Comparison of ENCODE assay signal across 8 mouse cellular contexts in the genomic region with DNA sequence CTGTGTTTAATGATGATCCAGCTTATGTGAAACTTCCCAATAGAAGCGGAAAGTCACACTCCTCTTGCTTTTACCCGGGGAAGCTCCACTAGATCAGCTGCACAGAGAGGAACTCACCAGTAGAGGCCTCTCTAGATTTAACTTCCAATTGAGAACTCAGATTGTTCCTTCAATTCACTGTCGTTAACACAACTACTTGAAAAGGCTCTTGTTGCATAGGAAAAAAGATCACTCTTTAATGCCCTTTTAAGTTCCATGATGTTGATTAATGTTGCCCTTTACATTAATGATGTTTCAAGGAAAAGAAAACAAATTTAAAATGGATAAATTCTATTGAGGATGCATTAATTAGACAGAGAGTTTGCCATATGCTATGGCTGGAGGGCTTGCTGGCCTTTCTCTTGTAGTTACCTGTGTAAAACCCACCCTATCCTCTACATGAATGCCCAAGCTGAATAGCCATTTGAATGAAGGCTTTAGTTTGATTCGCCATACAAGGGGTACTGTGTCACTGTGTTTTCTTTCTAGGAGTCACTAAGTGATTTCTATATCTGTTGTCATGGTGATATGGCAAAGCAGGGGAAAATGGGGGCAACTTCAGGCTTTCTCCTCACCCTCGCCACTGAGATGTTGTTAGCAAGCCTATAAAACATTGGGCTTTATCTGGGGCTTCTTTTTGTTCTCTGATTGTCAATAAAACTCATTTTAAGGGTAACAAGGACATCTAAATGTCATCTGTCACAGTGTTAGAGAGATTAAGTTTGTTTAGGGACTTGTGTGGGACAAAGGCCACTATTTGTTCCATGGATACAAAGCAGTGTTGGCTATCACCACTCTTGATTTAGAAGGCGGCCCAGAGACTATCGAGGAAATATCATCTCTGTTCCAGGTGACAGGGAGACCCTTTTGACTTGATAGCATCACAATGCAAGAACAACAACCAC.
DNase-seq lines count a peak whose midpoint lies in the region; ATAC-seq lines count a peak whose summit lies in the region.

No protein-coding gene starts in this region.

- peaks cover 17% of the 10 kb centered on the region for H3K4me1 ChIP-seq in forebrain, embryonic 13.5 days
- peaks cover 5% of the 10 kb centered on the region for H3K4me1 ChIP-seq in midbrain, embryonic 16.5 days (ENCODE audit: control insufficient read depth, insufficient read depth, low read length)

- H3K4me3 ChIP-seq in forebrain, embryonic 13.5 days: no peak overlapping the region
- H3K4me3 ChIP-seq in midbrain, embryonic 16.5 days (ENCODE audit: low read depth, low read length): no peak overlapping the region

- H3K9ac ChIP-seq in forebrain, embryonic 13.5 days: no peak overlapping the region
- H3K9ac ChIP-seq in midbrain, embryonic 16.5 days (ENCODE audit: low read depth, low read length): no peak overlapping the region

- H3K36me3 ChIP-seq in forebrain, embryonic 13.5 days (ENCODE audit: poor library complexity, severe bottlenecking): no peaks in the 10 kb centered on the region
- no peaks in the 10 kb centered on the region for H3K36me3 ChIP-seq in midbrain, embryonic 16.5 days (ENCODE audit: control insufficient read depth, insufficient read depth, low read length)

- 3% methylated on average over 7 of the region's 7 CpGs for WGBS in forebrain, embryonic 13.5 days
- WGBS in midbrain, embryonic 16.5 days: 9% methylated on average over 7 of the region's 7 CpGs

- peak; percentile 17 for DNase-seq in layer of hippocampus, adult 9-10 months (ENCODE audit: low spot score)
- no peak for DNase-seq in layer of hippocampus, adult 9-11 months
- DNase-seq in brain, adult 2 months (ENCODE audit: low read depth, low spot score): peak; percentile 93
- DNase-seq in spleen, adult 18-20 months: no peak
- DNase-seq in spleen, postnatal 14 days (ENCODE audit: low spot score in 2 of 2): no peak

- peak overlapping the region; percentile 69 for H3K27ac ChIP-seq in forebrain, embryonic 13.5 days
- H3K27ac ChIP-seq in midbrain, embryonic 16.5 days (ENCODE audit: low read length): peak overlapping the region; percentile 61

- peak overlapping the region; percentile 20 for H3K4me2 ChIP-seq in forebrain, embryonic 13.5 days
- no peak overlapping the region for H3K4me2 ChIP-seq in midbrain, embryonic 16.5 days (ENCODE audit: low read length)

- H3K27me3 ChIP-seq in forebrain, embryonic 13.5 days: peaks cover 3% of the 10 kb centered on the region; the same call in 1 of the 2 replicates
- peaks cover 8% of the 10 kb centered on the region; the same call in 1 of the 2 replicates for H3K27me3 ChIP-seq in midbrain, embryonic 16.5 days (ENCODE audit: control insufficient read depth, insufficient read depth, low read depth, low read length)

- H3K9me3 ChIP-seq in forebrain, embryonic 13.5 days (replicated peaks): no peaks in the 10 kb centered on the region
- H3K9me3 ChIP-seq in midbrain, embryonic 16.5 days (replicated peaks; ENCODE audit: control insufficient read depth, low read length, poor library complexity, severe bottlenecking): no peaks in the 10 kb centered on the region

- ATAC-seq in forebrain, embryonic 13.5 days: peak; percentile 84
- peak; percentile 85 for ATAC-seq in midbrain, embryonic 16.5 days
- ATAC-seq in megakaryocyte, adult 5-6 weeks (ENCODE audit: poor library complexity, severe bottlenecking): no peak

Comparison
In these comparisons a context has a peak if more than half of its experiments do, and no peak if none do; other contexts are left out.
1. DNase-seq: peak in layer of hippocampus, adult 9-10 months (single experiment) and brain, adult 2 months (single experiment); none in layer of hippocampus, adult 9-11 months (single experiment), spleen, adult 18-20 months (0 of 2) and spleen, postnatal 14 days (0 of 2).